Mouse (Mus musculus) megakaryocyte, adult 5-6 weeks (primary cell): ENCODE measurements around the gene Traf2. TPM values are rescaled to one million over a fixed set of nuclear protein-coding genes. Genes with fewer than 3 reads are reported as not detected.
"Not testable (repeated sequence)": the region's sequence is repeated elsewhere in the genome, so short reads cannot be mapped to it uniquely, and the experiment has no call there.

Source experiments
- ATAC-seq: 2 replicates; pipeline ENCODE4 v1.8.0; 2016; ENCODE audit warnings: mild to moderate bottlenecking, inconsistent platforms; ENCODE audit not compliant: poor library complexity, severe bottlenecking
- total RNA-seq, 2 experiments: library from RNA; stranded (forward) in 1 of 2; stranded (reverse) in 1 of 2; fragments of 153-499, 151-499 nt in 1 of 2; fragments of 221-1000, 200-1000 nt in 1 of 2; gene quantifications; 2 replicates each; pipeline versions ENCODE4 v1.2.3 to v1.2.4; 2015 to 2017

Gene Traf2
- total RNA-seq, 2 experiments from 2014 or later = 9.1 to 12.6 TPM

GRCm38 (mm10) chr2:25576028-25576850, 29.5 kb upstream of the Traf2 start:
- ATAC-seq = no peak

GRCm38 (mm10) chr2:25575432-25576027, 28.8 kb upstream of the Traf2 start:
- 0 out of 2 replicates have a peak, but pooled peaks have one; percentile 12 for ATAC-seq

- peak; percentile 93 for ATAC-seq
Measured at GRCm38 (mm10) chr2:25574579-25575431, 28.1 kb upstream of the Traf2 start, which contains the start of the genes Mamdc4 and Phpt1. Gene Mamdc4, minus strand, starts transcription at chr2:25574845. Gene Phpt1, minus strand, starts transcription at chr2:25575224.

GRCm38 (mm10) chr2:25574136-25574535, 27.4 kb upstream of the Traf2 start:
- ATAC-seq = no peak

GRCm38 (mm10) chr2:25573068-25573467, 26.3 kb upstream of the Traf2 start:
- no peak for ATAC-seq

GRCm38 (mm10) chr2:25571221-25571620, 24.5 kb upstream of the Traf2 start:
- no peak for ATAC-seq

- ATAC-seq = no peak
Measured at GRCm38 (mm10) chr2:25569323-25569722, 22.6 kb upstream of the Traf2 start.

GRCm38 (mm10) chr2:25568473-25569019, 21.8 kb upstream of the Traf2 start:
- no peak for ATAC-seq

GRCm38 (mm10) chr2:25566558-25566957, 19.8 kb upstream of the Traf2 start:
- ATAC-seq = no peak

- ATAC-seq = no peak
Measured at GRCm38 (mm10) chr2:25565741-25566140, 19.0 kb upstream of the Traf2 start.

GRCm38 (mm10) chr2:25561946-25562345, 15.2 kb upstream of the Traf2 start:
- ATAC-seq = no peak

- no peak for ATAC-seq
Measured at GRCm38 (mm10) chr2:25560551-25560950, 13.8 kb upstream of the Traf2 start.

GRCm38 (mm10) chr2:25558774-25559173, 12.0 kb upstream of the Traf2 start:
- ATAC-seq = no peak

GRCm38 (mm10) chr2:25557964-25558360, 11.2 kb upstream of the Traf2 start:
- ATAC-seq = 0 out of 2 replicates have a peak, but pooled peaks have one; percentile 9

- peak; percentile 100 for ATAC-seq
Measured at GRCm38 (mm10) chr2:25557221-25557963, 10.7 kb upstream of the Traf2 start, which contains the start of gene Edf1. Gene Edf1, plus strand, starts transcription at chr2:25557847.

GRCm38 (mm10) chr2:25556296-25556695, 9.6 kb upstream of the Traf2 start:
- ATAC-seq = no peak

GRCm38 (mm10) chr2:25555479-25555878, 8.7 kb upstream of the Traf2 start:
- ATAC-seq = not testable (repeated sequence)

- ATAC-seq = not testable (repeated sequence)
Measured at GRCm38 (mm10) chr2:25553171-25553786, 6.5 kb upstream of the Traf2 start.

GRCm38 (mm10) chr2:25551186-25551585, 4.4 kb upstream of the Traf2 start:
- ATAC-seq = no peak
